Mouse (Mus musculus) yolk sac, embryonic 10.5 days (tissue): ENCODE data around the gene Srd5a3.

Experiments used
- DNase-seq: peaks from one replicate; pipeline ENCODE4 v3.0.0-alpha.2; 2017; ENCODE audit warnings: low spot score

Gene Srd5a3

DNA sequence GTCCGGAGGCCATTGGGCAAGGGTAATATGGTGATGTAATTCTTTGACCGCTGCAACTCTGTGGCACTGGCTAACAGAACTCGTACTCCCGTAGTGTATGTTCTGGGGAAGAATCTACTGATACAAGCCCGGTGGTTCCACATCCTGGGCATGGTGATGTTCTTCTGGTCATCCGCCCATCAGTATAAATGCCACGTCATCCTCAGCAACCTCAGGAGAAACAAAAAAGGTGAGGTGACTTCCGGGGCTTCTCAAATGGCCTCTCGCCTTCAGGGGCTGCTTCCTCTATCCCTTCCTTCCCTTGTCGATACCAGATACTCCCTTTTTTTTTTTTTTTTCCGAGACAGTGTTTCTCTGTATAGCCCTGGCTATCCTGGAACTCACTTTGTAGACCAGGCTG lies 13.4 kb downstream of the Srd5a3 start:
- DNase-seq: no peak

DNA sequence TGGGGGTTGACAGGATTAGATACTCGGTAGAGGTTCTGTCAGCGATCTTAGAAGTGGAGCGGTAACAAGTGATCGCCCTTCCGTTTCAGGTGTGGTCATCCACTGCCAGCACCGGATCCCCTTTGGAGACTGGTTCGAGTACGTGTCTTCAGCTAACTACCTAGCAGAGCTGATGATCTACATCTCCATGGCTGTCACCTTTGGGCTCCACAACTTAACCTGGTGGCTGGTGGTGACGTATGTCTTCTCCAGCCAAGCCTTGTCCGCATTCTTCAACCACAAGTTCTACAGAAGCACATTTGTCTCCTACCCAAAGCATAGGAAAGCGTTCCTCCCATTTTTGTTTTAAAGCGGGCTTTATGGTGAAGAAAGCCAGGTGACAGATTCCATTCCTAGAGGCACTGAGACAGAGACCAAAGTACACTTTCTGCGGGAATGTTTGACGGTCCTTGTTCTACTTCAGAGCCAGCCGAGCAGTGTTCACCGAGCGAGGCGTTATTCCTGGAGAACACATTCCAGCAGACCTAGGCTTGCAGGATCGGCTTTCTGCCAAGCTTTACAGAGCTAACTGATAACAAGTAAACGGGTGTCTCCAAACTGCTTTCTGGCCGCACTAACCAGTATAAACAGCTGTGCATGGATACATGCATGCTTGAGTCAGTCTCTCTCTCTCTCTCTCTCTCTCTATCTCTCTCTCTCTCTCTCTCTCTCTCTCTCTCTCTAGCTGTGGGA lies 14.5 kb downstream of the Srd5a3 start:
- DNase-seq: peak; percentile 82

DNA sequence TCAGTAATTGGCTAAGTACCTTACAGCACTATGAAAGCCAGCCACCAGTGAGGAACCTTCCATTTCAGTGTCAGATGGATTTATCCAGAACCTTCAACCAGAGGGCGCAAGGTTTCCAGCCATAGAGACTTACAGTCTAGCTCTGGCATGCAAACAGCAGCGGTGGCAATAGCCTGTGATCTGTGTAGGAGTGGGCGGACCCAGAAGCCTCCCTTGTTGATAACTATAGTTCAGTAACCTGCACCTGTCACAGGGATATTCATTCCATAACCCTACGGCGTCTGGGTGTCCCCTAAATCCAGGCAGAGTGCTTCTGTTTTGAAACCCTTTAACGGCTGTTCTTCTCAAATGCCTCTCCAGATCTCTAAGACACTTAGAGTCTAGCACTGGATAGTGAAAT lies 19.5 kb downstream of the Srd5a3 start:
- DNase-seq: no peak

DNA sequence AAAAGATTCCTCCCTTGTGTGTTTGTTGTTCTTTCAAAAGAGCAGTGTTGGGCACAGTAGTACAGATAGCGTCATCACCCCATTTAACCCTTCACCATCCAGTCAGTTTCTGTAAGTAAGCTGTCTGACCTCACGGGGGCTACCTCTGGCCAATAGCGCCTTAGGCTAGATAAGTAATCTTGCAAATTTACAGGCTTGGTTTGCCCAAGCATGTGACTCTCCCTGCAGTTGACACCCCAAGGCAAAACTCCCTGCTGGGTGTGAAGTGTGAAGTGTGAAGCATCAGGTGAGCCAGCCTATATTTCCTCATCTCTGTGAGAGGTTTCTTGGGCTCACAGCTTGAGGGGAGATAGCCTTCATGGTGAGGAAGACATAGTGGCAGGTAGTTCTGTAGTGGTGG lies 20.0 kb downstream of the Srd5a3 start:
- no peak for DNase-seq

- DNase-seq: no peak
Measured at GRCm38 (mm10) chr5:76161491-76161890, 21.4 kb downstream of the Srd5a3 start.

GRCm38 (mm10) chr5:76162926-76163325 lies 22.9 kb downstream of the Srd5a3 start:
- no peak for DNase-seq

- DNase-seq: no peak
Measured at GRCm38 (mm10) chr5:76163828-76164390, 23.8 kb downstream of the Srd5a3 start.

DNA sequence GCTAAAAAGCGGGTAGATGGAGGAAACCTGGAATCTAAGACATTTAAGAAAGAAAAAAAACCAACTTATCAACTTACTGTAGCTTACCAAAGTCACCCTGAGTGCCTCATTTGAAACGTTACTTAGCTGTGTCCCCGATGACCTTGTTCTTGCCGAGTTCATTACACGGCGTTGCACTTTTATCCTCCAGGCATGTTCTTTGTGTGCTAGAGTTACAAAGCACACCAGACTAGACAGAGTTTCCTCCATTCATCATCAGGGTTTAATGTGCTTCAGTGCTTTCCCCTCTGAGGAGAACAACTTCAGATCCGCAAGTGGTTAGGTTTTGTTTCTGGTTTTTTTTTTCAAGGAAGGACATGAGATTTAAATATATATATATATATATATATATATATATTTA lies 24.8 kb downstream of the Srd5a3 start:
- no peak for DNase-seq

GRCm38 (mm10) chr5:76170522-76170921 lies 30.5 kb downstream of the Srd5a3 start:
- no peak for DNase-seq

DNA sequence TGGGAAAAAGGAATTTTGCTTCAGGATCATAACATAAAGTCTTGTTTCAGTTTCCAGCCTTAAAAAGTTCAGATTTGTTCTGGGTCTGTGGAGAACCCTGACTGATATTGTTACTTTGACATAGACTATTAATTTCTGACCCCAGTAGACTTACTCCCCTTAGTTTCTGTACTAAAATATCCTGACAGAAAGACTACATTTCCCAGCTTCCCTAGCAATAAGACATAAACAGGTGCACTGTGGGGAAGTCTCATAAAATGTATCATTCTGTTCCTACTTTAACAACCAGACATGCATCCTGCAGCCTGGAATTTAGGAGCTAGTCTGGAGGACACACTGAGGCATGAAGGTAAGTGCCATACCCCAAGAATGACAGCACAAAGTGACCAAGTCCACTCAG lies 31.0 kb downstream of the Srd5a3 start:
- DNase-seq: no peak

- DNase-seq: no peak
Measured at GRCm38 (mm10) chr5:76175051-76175450, 35.0 kb downstream of the Srd5a3 start.

DNA sequence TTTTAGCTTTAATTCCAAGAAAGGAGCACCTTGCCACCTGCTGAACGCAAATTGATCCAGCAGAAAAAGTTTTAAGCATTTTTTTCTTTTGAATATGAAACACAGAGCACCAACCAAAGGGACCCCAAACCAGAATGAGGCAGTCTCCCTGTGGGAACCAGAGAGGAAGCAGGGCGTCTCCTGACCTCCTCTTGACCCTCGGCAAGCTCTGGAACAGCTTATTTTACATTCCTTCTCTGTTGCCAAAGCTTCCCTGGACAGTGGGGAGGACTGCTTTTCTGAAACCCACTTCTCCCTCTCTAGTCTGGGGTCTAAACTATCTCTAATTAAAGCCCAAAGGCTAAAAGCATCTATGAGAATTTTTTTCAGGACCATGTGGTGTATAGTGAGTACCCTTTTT lies 36.3 kb downstream of the Srd5a3 start:
- no peak for DNase-seq

DNA sequence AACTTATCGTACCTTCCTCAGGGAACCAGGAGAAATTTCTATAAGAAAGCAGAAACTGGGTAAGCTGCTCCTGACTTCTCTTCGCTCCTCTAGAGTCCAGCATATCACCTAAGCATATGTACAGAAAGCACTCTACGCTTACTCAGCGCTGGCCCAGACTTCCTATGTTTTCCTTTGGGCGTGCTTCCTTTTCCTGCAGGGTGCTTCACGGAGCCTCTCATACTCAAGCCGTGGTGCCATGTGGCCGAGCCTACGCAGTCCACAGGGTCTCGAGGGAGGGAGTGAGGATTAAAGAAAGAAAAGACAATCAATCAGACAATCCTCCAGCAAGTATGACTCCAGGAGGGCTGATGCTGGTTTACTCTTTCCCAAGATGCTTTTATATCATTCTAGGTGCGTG lies 36.8 kb downstream of the Srd5a3 start:
- no peak for DNase-seq

GRCm38 (mm10) chr5:76177664-76178063 lies 37.6 kb downstream of the Srd5a3 start:
- DNase-seq: peak; percentile 76

- DNase-seq: no peak
Measured at GRCm38 (mm10) chr5:76179171-76179570, 39.1 kb downstream of the Srd5a3 start.

- no peak for DNase-seq
Measured at GRCm38 (mm10) chr5:76179791-76180190, 39.7 kb downstream of the Srd5a3 start.

GRCm38 (mm10) chr5:76182326-76182725 lies 42.3 kb downstream of the Srd5a3 start:
- no peak for DNase-seq

DNA sequence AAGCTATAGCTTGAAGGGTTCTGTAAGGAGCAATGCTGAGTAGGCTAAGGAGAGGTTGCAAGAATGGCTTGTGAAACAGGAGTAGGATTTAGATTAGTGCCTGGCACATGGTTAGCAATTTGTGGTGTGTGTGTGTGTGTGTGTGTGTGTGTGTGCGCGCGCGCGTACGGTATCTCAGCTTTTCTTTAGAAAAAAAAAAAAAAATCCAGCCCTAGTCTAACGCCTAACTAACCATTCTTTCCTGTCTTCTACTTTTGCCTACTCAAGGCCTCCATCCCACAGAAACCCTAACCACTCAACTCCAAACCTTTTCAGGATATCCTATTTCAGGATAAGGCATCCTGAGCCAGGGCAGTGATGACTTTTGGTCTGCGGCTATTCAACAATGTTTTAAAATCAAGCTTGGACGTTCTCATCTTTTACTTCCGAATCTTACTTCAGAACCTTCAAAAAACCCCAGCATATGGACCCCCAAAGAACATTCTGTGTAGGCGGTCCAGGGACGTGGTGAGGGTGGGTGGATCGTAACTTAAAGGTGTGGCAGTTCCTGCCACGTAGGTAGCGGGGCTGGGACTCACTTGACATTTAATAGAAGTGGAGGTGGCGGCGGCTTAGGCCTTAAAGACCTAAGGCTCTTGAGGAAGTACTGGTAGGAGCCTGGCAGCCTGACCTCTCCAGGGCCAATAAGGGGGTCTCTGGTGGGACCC lies 43.1 kb downstream of the Srd5a3 start:
- no peak for DNase-seq

GRCm38 (mm10) chr5:76183750-76184261 lies 43.7 kb downstream of the Srd5a3 start, which contains the start of gene Tmem165:
Tmem165 (plus strand) TSS chr5:76183880.
- DNase-seq: peak; percentile 96

- peak; percentile 84 for DNase-seq
Measured at GRCm38 (mm10) chr5:76184286-76185080, 44.4 kb downstream of the Srd5a3 start.

DNA sequence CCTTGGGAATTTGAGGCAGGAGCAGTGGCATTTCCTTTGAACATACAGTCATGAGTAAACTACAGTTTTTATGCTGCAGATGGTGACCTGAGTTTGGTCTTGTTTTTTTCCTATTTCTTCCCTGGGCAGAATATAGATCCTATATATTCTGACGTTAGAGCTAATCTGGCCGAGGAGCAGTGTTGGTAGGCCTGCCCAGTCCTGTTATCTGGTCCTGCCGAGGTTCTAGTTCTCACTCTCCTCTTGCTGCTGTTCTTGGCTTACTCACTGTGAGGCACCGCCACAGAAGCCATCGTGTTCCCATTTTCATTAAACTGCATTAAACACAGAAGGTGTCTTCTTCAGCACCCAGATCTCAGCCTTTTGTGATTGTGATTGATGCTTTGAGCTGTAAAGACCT lies 47.8 kb downstream of the Srd5a3 start:
- no peak for DNase-seq

DNA sequence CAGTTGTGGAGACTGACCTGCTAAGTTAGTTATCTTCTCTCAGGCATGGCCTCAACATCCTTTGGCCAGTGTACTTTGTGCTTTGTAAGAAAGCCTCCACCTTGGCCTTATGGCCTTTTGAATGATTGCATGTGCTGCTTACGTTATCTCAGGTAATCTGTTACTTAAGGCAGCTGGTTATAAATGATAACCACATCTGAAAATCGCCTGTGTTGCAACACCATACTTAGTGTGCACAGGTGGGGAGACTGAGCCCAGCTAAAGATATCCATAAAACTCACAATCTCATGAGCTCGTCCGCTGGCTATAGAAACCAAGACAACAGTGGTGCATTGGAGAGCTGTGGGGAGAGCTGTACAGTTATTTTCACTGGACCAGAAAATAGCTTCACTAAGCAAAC lies 50.5 kb downstream of the Srd5a3 start:
- DNase-seq: no peak
